16 mouse cellular contexts compared by ENCODE assay signal in the genomic region with DNA sequence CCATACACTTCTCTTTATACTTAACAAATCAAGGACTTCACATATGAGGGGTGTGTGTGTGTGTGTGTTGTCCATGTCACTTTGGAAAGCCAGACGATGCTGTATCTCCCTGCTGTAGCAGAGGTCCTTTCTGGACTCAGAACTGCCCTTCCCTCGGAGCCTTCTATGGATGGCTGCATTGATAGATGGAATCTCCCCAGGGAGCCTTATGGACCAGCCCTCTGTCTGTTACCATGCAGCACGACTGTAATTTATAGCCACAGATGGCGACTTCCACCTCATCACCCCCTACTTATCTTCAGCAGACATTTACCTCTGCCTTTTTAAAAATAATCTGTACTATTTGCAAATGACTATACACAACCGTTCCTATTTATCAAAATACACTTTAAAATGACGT.
DNase-seq lines count a peak whose midpoint lies in the region; ATAC-seq lines count a peak whose summit lies in the region.
"Had no signal": no experiment of that assay in that cellular context is flagged by ENCODE, and none has a peak within 500 bp of the region (broad histone marks: within the 10 kb centered on the region; RNA-seq: fewer than 3 reads in every experiment).

No protein-coding gene starts in this region.

- no peaks in the 10 kb centered on the region for H3K27me3 ChIP-seq in hindbrain, embryonic 11.5 days (ENCODE audit: control insufficient read depth, insufficient read depth, low read length)
- H3K27me3 ChIP-seq in midbrain, embryonic 15.5 days (replicated peaks) = no peaks in the 10 kb centered on the region
- H3K27me3 ChIP-seq: embryonic facial prominence, embryonic 12.5 days; forebrain, embryonic 15.5 days; heart, embryonic 15.5 days had no signal

- no peak overlapping the region for H3K4me2 ChIP-seq in hindbrain, embryonic 11.5 days (replicated peaks; ENCODE audit: low read depth, low read length)
- H3K4me2 ChIP-seq in midbrain, embryonic 15.5 days = no peak overlapping the region
- H3K4me2 ChIP-seq: embryonic facial prominence, embryonic 12.5 days; forebrain, embryonic 15.5 days; heart, embryonic 15.5 days had no signal

- ATAC-seq in cerebellum, adult (ENCODE audit: insufficient number of reproducible peaks, low FRiP score, low TSS enrichment) = peak; percentile 76
- peak; percentile 52; the same call in 1 of the 2 replicates for ATAC-seq in hindbrain, embryonic 11.5 days (ENCODE audit: low FRiP score)
- no peak for ATAC-seq in midbrain, embryonic 15.5 days (replicated peaks)
- ATAC-seq: forebrain, embryonic 15.5 days; intestine, postnatal 0 days; lung, postnatal 0 days had no signal

- no peak overlapping the region for H3K9ac ChIP-seq in hindbrain, embryonic 11.5 days (ENCODE audit: low read depth, low read length)
- H3K9ac ChIP-seq in midbrain, embryonic 15.5 days = no peak overlapping the region
- H3K9ac ChIP-seq: embryonic facial prominence, embryonic 12.5 days; forebrain, embryonic 15.5 days; heart, embryonic 15.5 days had no signal

- H3K4me1 ChIP-seq in hindbrain, embryonic 11.5 days (replicated peaks; ENCODE audit: control insufficient read depth, insufficient read depth, low read length) = 0 out of 2 replicates have a peak, but pooled peaks cover 3% of the 10 kb centered on the region
- H3K4me1 ChIP-seq in midbrain, embryonic 15.5 days = peaks cover 42% of the 10 kb centered on the region

- DNase-seq in cerebellum, postnatal 36 days = no peak
- DNase-seq in MN1 (ENCODE audit: low spot score) = peak; percentile 49
- DNase-seq in hindbrain, embryonic 11.5 days (ENCODE audit: low spot score) = peak; percentile 43
- no peak for DNase-seq in heart, postnatal 36 days
- DNase-seq in thymus, postnatal 4 days = no peak
- no peak for DNase-seq in urinary bladder, adult 18-20 months (ENCODE audit: low spot score in 2 of 2)
- DNase-seq: adrenal gland, adult 8-10 months; kidney, postnatal 4 days; layer of hippocampus, postnatal 36 days had no signal

- H3K27ac ChIP-seq in hindbrain, embryonic 11.5 days (ENCODE audit: low read depth, low read length) = peak overlapping the region; percentile 79
- peak overlapping the region; percentile 36; the same call in 1 of the 2 replicates for H3K27ac ChIP-seq in midbrain, embryonic 15.5 days
- H3K27ac ChIP-seq: embryonic facial prominence, embryonic 12.5 days; forebrain, embryonic 15.5 days; heart, embryonic 15.5 days had no signal

- no peaks in the 10 kb centered on the region for H3K9me3 ChIP-seq in hindbrain, embryonic 11.5 days (ENCODE audit: control insufficient read depth, low read length)
- no peaks in the 10 kb centered on the region for H3K9me3 ChIP-seq in midbrain, embryonic 15.5 days
- H3K9me3 ChIP-seq: embryonic facial prominence, embryonic 12.5 days; forebrain, embryonic 15.5 days; heart, embryonic 15.5 days had no signal

- no peaks in the 10 kb centered on the region for H3K36me3 ChIP-seq in hindbrain, embryonic 11.5 days (ENCODE audit: control insufficient read depth, insufficient read depth, low read length)
- H3K36me3 ChIP-seq in midbrain, embryonic 15.5 days (replicated peaks) = no peaks in the 10 kb centered on the region
- H3K36me3 ChIP-seq: embryonic facial prominence, embryonic 12.5 days; forebrain, embryonic 15.5 days; heart, embryonic 15.5 days had no signal

- no peak overlapping the region for H3K4me3 ChIP-seq in hindbrain, embryonic 11.5 days (ENCODE audit: low read depth, low read length)
- H3K4me3 ChIP-seq in midbrain, embryonic 15.5 days = no peak overlapping the region
- H3K4me3 ChIP-seq: embryonic facial prominence, embryonic 12.5 days; forebrain, embryonic 15.5 days; heart, embryonic 15.5 days had no signal

- intact Hi-C loops in heart, postnatal 36 days (cut with DNase I) = no loop called here

- 40% methylated on average over 6 of the region's 6 CpGs for WGBS in hindbrain, embryonic 11.5 days
- WGBS in midbrain, embryonic 15.5 days = 42% methylated on average over 6 of the region's 6 CpGs

Comparison
In these comparisons a context has a peak if more than half of its experiments do, and no peak if none do; other contexts are left out.
1. DNase-seq: peak in MN1 (single experiment) and hindbrain, embryonic 11.5 days (single experiment); none in cerebellum, postnatal 36 days (0 of 2), heart, postnatal 36 days (0 of 2), thymus, postnatal 4 days (single experiment) and urinary bladder, adult 18-20 months (0 of 2).